ENCODE assay signal across 9 mouse cellular contexts in genomic region chr17:36942391-36942790, GRCm38 (mm10). TPM values are rescaled to one million over a fixed set of nuclear protein-coding genes. Genes with fewer than 3 reads are reported as not detected.
DNase-seq lines count a peak whose midpoint lies in the region; ATAC-seq and TF ChIP-seq lines count a peak whose summit lies in the region.
"Had no signal": no experiment of that assay in that cellular context is flagged by ENCODE, and none has a peak within 500 bp of the region (broad histone marks: within the 10 kb centered on the region; RNA-seq: fewer than 3 reads in every experiment).

No protein-coding gene starts in this region.

- no peaks in the 10 kb centered on the region for H3K9me3 ChIP-seq in forebrain, embryonic 10.5 days
- no peaks in the 10 kb centered on the region for H3K9me3 ChIP-seq in forebrain, embryonic 11.5 days (ENCODE audit: control insufficient read depth, low read length)
- H3K9me3 ChIP-seq in intestine, postnatal 0 days (ENCODE audit: control insufficient read depth), result no peaks in the 10 kb centered on the region
- H3K9me3 ChIP-seq in liver, postnatal 0 days (ENCODE audit: low read length), result no peaks in the 10 kb centered on the region

- H3K4me2 ChIP-seq in forebrain, embryonic 11.5 days (ENCODE audit: low read depth, low read length, severe bottlenecking), result no peak overlapping the region; the same call in 1 of the 2 replicates
- H3K4me2 ChIP-seq in intestine, postnatal 0 days (replicated peaks; ENCODE audit: low read depth), result peak overlapping the region; percentile 81
- H3K4me2 ChIP-seq in liver, postnatal 0 days (ENCODE audit: low read depth, low read length), result peak overlapping the region; percentile 69; the same call in 1 of the 2 replicates

- no peak for TF ChIP-seq EP300 in liver, postnatal 0 days (IDR thresholded peaks at IDR 0.05; ENCODE audit: low read depth)

- WGBS in forebrain, embryonic 10.5 days, result 53% methylated on average over 10 of the region's 10 CpGs
- WGBS in forebrain, embryonic 11.5 days, result 60% methylated on average over 10 of the region's 10 CpGs
- 43% methylated on average over 10 of the region's 10 CpGs for WGBS in intestine, postnatal 0 days
- WGBS in liver, postnatal 0 days (ENCODE audit: insufficient replicate concordance), result 53% methylated on average over 10 of the region's 10 CpGs

- no peak for TF ChIP-seq POLR2A in brain, embryonic 14.5 days (IDR thresholded peaks at IDR 0.05; ENCODE audit: borderline replicate concordance, extremely low read depth, insufficient read depth, insufficient read length, poor library complexity, severe bottlenecking)

- no peak for TF ChIP-seq CTCF in brain, embryonic 14.5 days (IDR thresholded peaks at IDR 0.05; ENCODE audit: borderline replicate concordance, extremely low read depth, insufficient read depth, insufficient read length)
- no peak for TF ChIP-seq CTCF in intestine, postnatal 0 days (IDR thresholded peaks at IDR 0.05; ENCODE audit: low read depth)
- no peak for TF ChIP-seq CTCF in liver, postnatal 0 days (IDR thresholded peaks at IDR 0.05; ENCODE audit: low read depth)

- peak overlapping the region; percentile 49 for H3K4me3 ChIP-seq in forebrain, embryonic 10.5 days
- no peak overlapping the region for H3K4me3 ChIP-seq in forebrain, embryonic 11.5 days (ENCODE audit: low read depth, low read length)
- H3K4me3 ChIP-seq in intestine, postnatal 0 days (ENCODE audit: low read depth, low read length), result peak overlapping the region; percentile 45
- H3K4me3 ChIP-seq in liver, postnatal 0 days (ENCODE audit: low read depth, low read length), result peak overlapping the region; percentile 42; the same call in 1 of the 2 replicates

- no peak overlapping the region for H3K27ac ChIP-seq in forebrain, embryonic 10.5 days
- no peak overlapping the region for H3K27ac ChIP-seq in forebrain, embryonic 11.5 days (ENCODE audit: low read depth, low read length)
- H3K27ac ChIP-seq in intestine, postnatal 0 days (ENCODE audit: low read depth, low read length), result no peak overlapping the region
- no peak overlapping the region for H3K27ac ChIP-seq in liver, postnatal 0 days (ENCODE audit: low read depth)

- H3K9ac ChIP-seq in forebrain, embryonic 11.5 days (ENCODE audit: low read length), result no peak overlapping the region
- 0 out of 2 replicates have a peak overlapping the region, but pooled peaks have one; percentile 45 for H3K9ac ChIP-seq in intestine, postnatal 0 days (ENCODE audit: low read depth, low read length)
- H3K9ac ChIP-seq in liver, postnatal 0 days (replicated peaks), result no peak overlapping the region

- peaks cover 74% of the 10 kb centered on the region for H3K27me3 ChIP-seq in forebrain, embryonic 10.5 days (ENCODE audit: poor library complexity, severe bottlenecking)
- H3K27me3 ChIP-seq in forebrain, embryonic 11.5 days (ENCODE audit: control insufficient read depth, insufficient read depth, low read length), result peaks cover 39% of the 10 kb centered on the region
- H3K27me3 ChIP-seq in intestine, postnatal 0 days (replicated peaks; ENCODE audit: control insufficient read depth, insufficient read depth, low read length), result peaks cover 35% of the 10 kb centered on the region
- peaks cover 69% of the 10 kb centered on the region for H3K27me3 ChIP-seq in liver, postnatal 0 days (ENCODE audit: insufficient read depth, low read length)
- H3K27me3 ChIP-seq: CH12.LX had no signal

- ATAC-seq in forebrain, embryonic 11.5 days (replicated peaks; ENCODE audit: low FRiP score), result no peak
- peak; percentile 62 for ATAC-seq in intestine, postnatal 0 days
- peak; percentile 36; the same call in 1 of the 2 replicates for ATAC-seq in liver, postnatal 0 days
- peak; percentile 31; the same call in 1 of the 2 replicates for ATAC-seq in neutrophil, adult 5-6 weeks (ENCODE audit: extremely low read depth, insufficient number of reproducible peaks, low FRiP score, poor library complexity, severe bottlenecking)

- H3K36me3 ChIP-seq in forebrain, embryonic 10.5 days (replicated peaks), result no peaks in the 10 kb centered on the region
- H3K36me3 ChIP-seq in forebrain, embryonic 11.5 days (ENCODE audit: control insufficient read depth, insufficient read depth, low read length), result no peaks in the 10 kb centered on the region
- H3K36me3 ChIP-seq in intestine, postnatal 0 days (ENCODE audit: control insufficient read depth, insufficient read depth), result no peaks in the 10 kb centered on the region
- H3K36me3 ChIP-seq in liver, postnatal 0 days (replicated peaks; ENCODE audit: insufficient read depth, low read length), result no peaks in the 10 kb centered on the region

- DNase-seq in forebrain, embryonic 10.5 days (ENCODE audit: extremely low spot score, low spot score), result no peak
- no peak for DNase-seq in forebrain, embryonic 11.5 days (ENCODE audit: low spot score)
- peak; percentile 55 for DNase-seq in brain, embryonic 14.5 days (ENCODE audit: low read depth)
- peak; percentile 77 to 78 for DNase-seq in heart, adult 18-20 months
- no peak for DNase-seq in liver, postnatal 0 days
- no peak for DNase-seq in retina, embryonic 14.5 days (ENCODE audit: low spot score)

- peaks cover 28% of the 10 kb centered on the region for H3K4me1 ChIP-seq in forebrain, embryonic 10.5 days
- H3K4me1 ChIP-seq in forebrain, embryonic 11.5 days (replicated peaks; ENCODE audit: control insufficient read depth, insufficient read depth, low read length), result peaks cover 10% of the 10 kb centered on the region; the same call in 1 of the 2 replicates
- H3K4me1 ChIP-seq in intestine, postnatal 0 days (replicated peaks; ENCODE audit: control insufficient read depth, insufficient read depth, low read length), result no peaks in the 10 kb centered on the region; the same call in 1 of the 2 replicates
- H3K4me1 ChIP-seq in liver, postnatal 0 days (ENCODE audit: insufficient read depth), result 0 out of 2 replicates have a peak, but pooled peaks cover 5% of the 10 kb centered on the region

RNA-seq across cellular contexts. Expression of gene Rnf39, which starts 0.3 kb away (rescaled TPM):
- polyA plus RNA-seq in forebrain, embryonic 10.5 days (2016; fragmentation: Nextera tagmentation; extraction: Ambion mirVana), result 0.26 and 0.31 TPM in 2 replicates
- 0.33 and 0.44 TPM in 2 replicates for polyA plus RNA-seq in forebrain, embryonic 11.5 days (2014; fragmentation: Nextera tagmentation; extraction: Ambion mirVana)
- polyA plus RNA-seq in brain, embryonic 14.5 days (2012; rRNA removed), result 0.18 and 0.19 TPM in 2 replicates
- total RNA-seq in heart, adult 18-20 months (2021), result under 1 TPM; 0.72 to 0.87 TPM
- 1.7 and 2.2 TPM in 2 replicates for polyA plus RNA-seq in intestine, postnatal 0 days (2015; fragmentation: Nextera tagmentation; extraction: Ambion mirVana)
- 0.11 TPM in 1 of 2 replicates, not detected in the other for polyA plus RNA-seq in liver, postnatal 0 days (2015; fragmentation: Nextera tagmentation; extraction: Ambion mirVana)
- 0.98 and 1.2 TPM in 2 replicates for total RNA-seq in neutrophil, adult 5-6 weeks (2017)
- total RNA-seq: CH12.LX had no signal

RNA-seq across cellular contexts. Expression of gene Ppp1r11, which starts 9.2 kb away (rescaled TPM):
- 157 TPM in 2 replicates for polyA plus RNA-seq in forebrain, embryonic 10.5 days (2016; fragmentation: Nextera tagmentation; extraction: Ambion mirVana)
- 142 and 149 TPM in 2 replicates for polyA plus RNA-seq in forebrain, embryonic 11.5 days (2014; fragmentation: Nextera tagmentation; extraction: Ambion mirVana)
- polyA plus RNA-seq in brain, embryonic 14.5 days (2012; rRNA removed), result 143 and 150 TPM in 2 replicates
- total RNA-seq in heart, adult 18-20 months (2021), result 100 to 1,000 TPM in 1 of 2 experiments, 10 to 100 TPM in 1; 95.7 to 113 TPM
- polyA plus RNA-seq in intestine, postnatal 0 days (2015; fragmentation: Nextera tagmentation; extraction: Ambion mirVana), result 91.6 and 96.1 TPM in 2 replicates
- polyA plus RNA-seq in liver, postnatal 0 days (2015; fragmentation: Nextera tagmentation; extraction: Ambion mirVana), result 39.9 and 41.7 TPM in 2 replicates
- total RNA-seq in neutrophil, adult 5-6 weeks (2017), result 91.1 and 104 TPM in 2 replicates

RNA-seq across cellular contexts. Expression of gene Znrd1, which starts 16.0 kb away (rescaled TPM):
- polyA plus RNA-seq in forebrain, embryonic 10.5 days (2016; fragmentation: Nextera tagmentation; extraction: Ambion mirVana), result 89.0 and 98.1 TPM in 2 replicates
- 83.2 and 86.6 TPM in 2 replicates for polyA plus RNA-seq in forebrain, embryonic 11.5 days (2014; fragmentation: Nextera tagmentation; extraction: Ambion mirVana)
- polyA plus RNA-seq in brain, embryonic 14.5 days (2012; rRNA removed), result 41.8 and 55.2 TPM in 2 replicates
- total RNA-seq in heart, adult 18-20 months (2021), result 10 to 100 TPM; 29.1 to 31.1 TPM
- 59.1 and 60.1 TPM in 2 replicates for polyA plus RNA-seq in intestine, postnatal 0 days (2015; fragmentation: Nextera tagmentation; extraction: Ambion mirVana)
- polyA plus RNA-seq in liver, postnatal 0 days (2015; fragmentation: Nextera tagmentation; extraction: Ambion mirVana), result 19.3 and 23.7 TPM in 2 replicates
- total RNA-seq in neutrophil, adult 5-6 weeks (2017), result 28.3 and 34.6 TPM in 2 replicates

RNA-seq across cellular contexts. Expression of gene Znrd1as, which starts 16.0 kb away (rescaled TPM):
- polyA plus RNA-seq in forebrain, embryonic 10.5 days (2016; fragmentation: Nextera tagmentation; extraction: Ambion mirVana), result 9.9 and 11.0 TPM in 2 replicates
- 10.2 and 10.5 TPM in 2 replicates for polyA plus RNA-seq in forebrain, embryonic 11.5 days (2014; fragmentation: Nextera tagmentation; extraction: Ambion mirVana)
- 3.5 TPM in 2 replicates for polyA plus RNA-seq in brain, embryonic 14.5 days (2012; rRNA removed)
- 10 to 100 TPM; 15.1 to 16.2 TPM for total RNA-seq in heart, adult 18-20 months (2021)
- polyA plus RNA-seq in intestine, postnatal 0 days (2015; fragmentation: Nextera tagmentation; extraction: Ambion mirVana), result 5.6 and 6.4 TPM in 2 replicates
- 4.1 and 5.6 TPM in 2 replicates for polyA plus RNA-seq in liver, postnatal 0 days (2015; fragmentation: Nextera tagmentation; extraction: Ambion mirVana)
- total RNA-seq in neutrophil, adult 5-6 weeks (2017), result 6.0 and 6.1 TPM in 2 replicates

RNA-seq across cellular contexts. Expression of gene 2410137M14Rik, which starts 38.6 kb away (rescaled TPM):
- polyA plus RNA-seq in forebrain, embryonic 10.5 days (2016; fragmentation: Nextera tagmentation; extraction: Ambion mirVana), result not detected in 2 replicates
- not detected in 2 replicates for polyA plus RNA-seq in forebrain, embryonic 11.5 days (2014; fragmentation: Nextera tagmentation; extraction: Ambion mirVana)
- polyA plus RNA-seq in brain, embryonic 14.5 days (2012; rRNA removed), result 1.5 and 1.6 TPM in 2 replicates
- total RNA-seq in heart, adult 18-20 months (2021), result 1 to 10 TPM in 1 of 2 experiments, under 1 TPM in 1; 0.90 to 1.0 TPM
- not detected in 2 replicates for polyA plus RNA-seq in intestine, postnatal 0 days (2015; fragmentation: Nextera tagmentation; extraction: Ambion mirVana)
- not detected in 2 replicates for polyA plus RNA-seq in liver, postnatal 0 days (2015; fragmentation: Nextera tagmentation; extraction: Ambion mirVana)
- 0.58 TPM in 1 of 2 replicates, not detected in the other for total RNA-seq in neutrophil, adult 5-6 weeks (2017)
- total RNA-seq: CH12.LX had no signal

Comparison
In these comparisons a context has a peak if more than half of its experiments do, and no peak if none do; other contexts are left out.
1. DNase-seq: peak in brain, embryonic 14.5 days (single experiment) and heart, adult 18-20 months (2 of 2); none in forebrain, embryonic 10.5 days (single experiment), forebrain, embryonic 11.5 days (single experiment), liver, postnatal 0 days (single experiment) and retina, embryonic 14.5 days (single experiment).